Comparison of ENCODE assay signal across 9 mouse cellular contexts in genomic region chr6:118195108-118195507, GRCm38 (mm10). TPM values are rescaled to one million over a fixed set of nuclear protein-coding genes. Genes with fewer than 3 reads are reported as not detected.
A peak's percentile ranks its signal among the peaks of the same experiment; 100 is the strongest.
DNase-seq lines count a peak whose midpoint lies in the region; ATAC-seq lines count a peak whose summit lies in the region.
"Had no signal": no experiment of that assay in that cellular context is flagged by ENCODE, and none has a peak within 500 bp of the region (broad histone marks: within the 10 kb centered on the region; RNA-seq: fewer than 3 reads in every experiment).

No protein-coding gene starts in this region.

- intact Hi-C loops in heart, postnatal 14 days (cut with DNase I) = loop anchor here (1.0 kb wide), 1 partner anchor 184 kb away; no protein-coding TSS in a partner anchor

- H3K9ac ChIP-seq in midbrain, embryonic 11.5 days (ENCODE audit: low read length) = no peak overlapping the region
- H3K9ac ChIP-seq: heart, embryonic 15.5 days had no signal

- peak; percentile 38 to 44 for DNase-seq in cerebellum, adult 18-20 months
- peak; percentile 83 for DNase-seq in MN1 (ENCODE audit: low spot score)
- peak; percentile 75 for DNase-seq in embryo, embryonic 10.5 days (ENCODE audit: low spot score)
- DNase-seq in heart, postnatal 14 days = peak; percentile 52 to 67
- DNase-seq in layer of hippocampus, postnatal 14 days (ENCODE audit: low spot score in 2 of 2) = peak; percentile 46 to 61
- peak; percentile 87 for DNase-seq in midbrain, embryonic 11.5 days (ENCODE audit: low spot score, missing footprints)
- no peak for DNase-seq in B cell, adult 2 months

- no peaks in the 10 kb centered on the region; the same call in 1 of the 2 replicates for H3K4me1 ChIP-seq in midbrain, embryonic 11.5 days (ENCODE audit: control insufficient read depth, insufficient read depth, low read length)

- no peak overlapping the region for H3K4me3 ChIP-seq in midbrain, embryonic 11.5 days (ENCODE audit: low read depth, low read length)

- no peaks in the 10 kb centered on the region for H3K9me3 ChIP-seq in midbrain, embryonic 11.5 days (ENCODE audit: control insufficient read depth, low read length)
- H3K9me3 ChIP-seq: heart, embryonic 15.5 days had no signal

- no peak overlapping the region for H3K4me2 ChIP-seq in midbrain, embryonic 11.5 days
- H3K4me2 ChIP-seq: heart, embryonic 15.5 days had no signal

- no peak for ATAC-seq in cerebellum, adult (ENCODE audit: insufficient number of reproducible peaks, low FRiP score, low TSS enrichment)
- ATAC-seq in midbrain, embryonic 11.5 days (ENCODE audit: low FRiP score) = no peak

- no peaks in the 10 kb centered on the region for H3K36me3 ChIP-seq in midbrain, embryonic 11.5 days (ENCODE audit: control insufficient read depth, insufficient read depth, low read length)
- H3K36me3 ChIP-seq: heart, embryonic 15.5 days had no signal

- H3K27me3 ChIP-seq in midbrain, embryonic 11.5 days (ENCODE audit: control insufficient read depth, insufficient read depth, low read length) = peaks cover 46% of the 10 kb centered on the region

- no peak overlapping the region for H3K27ac ChIP-seq in midbrain, embryonic 11.5 days (ENCODE audit: low read depth, low read length)
- H3K27ac ChIP-seq: heart, embryonic 15.5 days had no signal

- WGBS in midbrain, embryonic 11.5 days = 30% methylated on average over 8 of the region's 8 CpGs

RNA-seq across cellular contexts. Expression of gene Ret, which starts 2.4 kb away (rescaled TPM):
- total RNA-seq in heart, postnatal 14 days (2021) = 1 to 10 TPM; 6.4 to 7.9 TPM
- total RNA-seq in layer of hippocampus, postnatal 14 days (2021) = 1 to 10 TPM; 4.8 to 4.9 TPM
- 1.5 and 2.3 TPM in 2 replicates for polyA plus RNA-seq in midbrain, embryonic 11.5 days (2014; fragmentation: Nextera tagmentation; extraction: Ambion mirVana)

RNA-seq across cellular contexts. Expression of gene Csgalnact2, which starts 56.2 kb away (rescaled TPM):
- 10 to 100 TPM; 14.5 to 15.7 TPM for total RNA-seq in heart, postnatal 14 days (2021)
- 10 to 100 TPM; 10.9 to 12.8 TPM for total RNA-seq in layer of hippocampus, postnatal 14 days (2021)
- 8.1 and 8.2 TPM in 2 replicates for polyA plus RNA-seq in midbrain, embryonic 11.5 days (2014; fragmentation: Nextera tagmentation; extraction: Ambion mirVana)

Comparison
In these comparisons a context has a peak if more than half of its experiments do, and no peak if none do; other contexts are left out.
1. DNase-seq: peak in cerebellum, adult 18-20 months (2 of 2), MN1 (single experiment), embryo, embryonic 10.5 days (single experiment), heart, postnatal 14 days (2 of 2), layer of hippocampus, postnatal 14 days (2 of 2) and midbrain, embryonic 11.5 days (single experiment); none in B cell, adult 2 months (0 of 2).